Mouse (Mus musculus) heart, postnatal 4 days (tissue): Measurements from ENCODE around the gene Mapk6. TPM values are rescaled to one million over a fixed set of nuclear protein-coding genes. Genes with fewer than 3 reads are reported as not detected.
"Not testable (repeated sequence)": the region's sequence is repeated elsewhere in the genome, so short reads cannot be mapped to it uniquely, and the experiment has no call there.

Source experiments
- DNase-seq: peaks from one replicate; pipeline ENCODE4 v3.0.0; 2021
- total RNA-seq, 2 experiments: library from RNA; stranded (reverse); gene quantifications; 2 replicates each; pipeline ENCODE4 v1.2.3; 2021

Mapk6 gene
- total RNA-seq, 2 experiments from 2014 or later = 59.7 to 60.7 TPM

GRCm38 (mm10) chr9:75382825-75383224, 27.0 kb downstream of the Mapk6 start:
- DNase-seq = no peak

- no peak for DNase-seq
Measured at GRCm38 (mm10) chr9:75378774-75379173, 31.0 kb downstream of the Mapk6 start.

GRCm38 (mm10) chr9:75376428-75376827, 33.4 kb downstream of the Mapk6 start:
- DNase-seq = no peak

GRCm38 (mm10) chr9:75375606-75376005, 34.2 kb downstream of the Mapk6 start:
- DNase-seq = no peak

- no peak for DNase-seq
Measured at GRCm38 (mm10) chr9:75368779-75369178, 41.0 kb downstream of the Mapk6 start.

- DNase-seq = no peak
Measured at GRCm38 (mm10) chr9:75366191-75366590, 43.6 kb downstream of the Mapk6 start.

- no peak for DNase-seq
Measured at GRCm38 (mm10) chr9:75365195-75365594, 44.6 kb downstream of the Mapk6 start.

- DNase-seq = not testable (repeated sequence)
Measured at GRCm38 (mm10) chr9:75363702-75364101, 46.1 kb downstream of the Mapk6 start.

GRCm38 (mm10) chr9:75363001-75363400, 46.8 kb downstream of the Mapk6 start:
- DNase-seq = no peak

- no peak for DNase-seq
Measured at GRCm38 (mm10) chr9:75362201-75362600, 47.6 kb downstream of the Mapk6 start.

- DNase-seq = peak; percentile 86
Measured at GRCm38 (mm10) chr9:75361699-75362098, 48.1 kb downstream of the Mapk6 start.

- DNase-seq = no peak
Measured at GRCm38 (mm10) chr9:75357087-75357654, 52.6 kb downstream of the Mapk6 start.

GRCm38 (mm10) chr9:75355783-75356182, 54.0 kb downstream of the Mapk6 start:
- DNase-seq = no peak

GRCm38 (mm10) chr9:75353094-75353493, 56.7 kb downstream of the Mapk6 start:
- DNase-seq = no peak

- no peak for DNase-seq
Measured at GRCm38 (mm10) chr9:75348641-75349040, 61.2 kb downstream of the Mapk6 start.

- no peak for DNase-seq
Measured at GRCm38 (mm10) chr9:75348066-75348465, 61.7 kb downstream of the Mapk6 start.

GRCm38 (mm10) chr9:75347458-75347857, 62.3 kb downstream of the Mapk6 start, which contains the start of gene Bcl2l10:
Gene Bcl2l10 (plus strand): TSS chr9:75347758.
- DNase-seq = no peak

GRCm38 (mm10) chr9:75342433-75342832, 67.4 kb downstream of the Mapk6 start:
- no peak for DNase-seq

- DNase-seq = no peak
Measured at GRCm38 (mm10) chr9:75338016-75338415, 71.8 kb downstream of the Mapk6 start.

- DNase-seq = no peak
Measured at GRCm38 (mm10) chr9:75334440-75334839, 75.4 kb downstream of the Mapk6 start.

- DNase-seq = no peak
Measured at GRCm38 (mm10) chr9:75330821-75331220, 79.0 kb downstream of the Mapk6 start.

- DNase-seq = no peak
Measured at GRCm38 (mm10) chr9:75328047-75328446, 81.8 kb downstream of the Mapk6 start.

- DNase-seq = no peak
Measured at GRCm38 (mm10) chr9:75322099-75322885, 87.5 kb downstream of the Mapk6 start.

- no peak for DNase-seq
Measured at GRCm38 (mm10) chr9:75319365-75319764, 90.4 kb downstream of the Mapk6 start.
